Mouse (Mus musculus) G1E (cell line): Measurements from ENCODE around the gene Pln.

ENCODE experiments used
- CTCF ChIP-seq: IDR thresholded peaks from 2 replicates; pipeline ENCODE4 v1.5.1; 2012; ENCODE audit warnings: low read depth, low read length, inconsistent platforms, mixed read lengths
- GATA1 ChIP-seq: IDR thresholded peaks from 2 replicates; pipeline ENCODE4 v1.6.1; 2012; ENCODE audit warnings: borderline replicate concordance, low read length, inconsistent platforms, mixed read lengths
- GATA2 ChIP-seq: IDR thresholded peaks from 2 replicates; pipeline ENCODE4 v1.6.1; 2012; ENCODE audit warnings: low read depth, low read length, inconsistent platforms, borderline replicate concordance

- TF ChIP-seq CTCF (no peak), GATA1 (no peak), GATA2 (no peak)
These were observed 1.6 kb downstream of the Pln start for GRCm38 (mm10) chr10:53339045-53339444.
